Mouse (Mus musculus) macrophage (primary cell): Measurements from ENCODE around the gene Sorcs2. TPM values are rescaled to one million over a fixed set of nuclear protein-coding genes. Genes with fewer than 3 reads are reported as not detected.

Experiments used
- H3K27ac ChIP-seq: fragments of 350-480 bp; formaldehyde crosslinking; 2 replicates; pipeline ENCODE4 v1.9.0; 2021
- H3K36me3 ChIP-seq: fragments of 350-480 bp; formaldehyde crosslinking; 2 replicates; pipeline ENCODE4 v1.9.0; 2021; ENCODE audit errors: inconsistent target
- H3K4me3 ChIP-seq: fragments of 350-480 bp; formaldehyde crosslinking; 2 replicates; pipeline ENCODE4 v1.9.0; 2021; ENCODE audit errors: inconsistent target
- H3K79me2 ChIP-seq: fragments of 350-480 bp; formaldehyde crosslinking; 2 replicates; pipeline ENCODE4 v1.9.0; 2021; ENCODE audit errors: inconsistent target
- WGBS: methylation state at CpG from one replicate; pipeline ENCODE4 v1.1.7; 2026; ENCODE audit warnings: inconsistent platforms; ENCODE audit not compliant: missing documents; 5-methylcytosine and 5-hydroxymethylcytosine counted together
- polyA plus RNA-seq: library from polyadenylated mRNA; stranded (reverse); fragments of 250-400 nt; gene quantifications from 3 replicates; pipeline ENCODE4 v1.2.4, GENCODE M21; 2018; ENCODE audit warnings: inconsistent platforms

The Sorcs2 gene
- polyA plus RNA-seq, 1 experiment from 2014 or later: not detected

- H3K4me3 ChIP-seq: no peak overlapping the region
- WGBS: 95% methylated on average over 8 of the region's 8 CpGs
- no peaks in the 10 kb centered on the region for H3K36me3 ChIP-seq
- H3K27ac ChIP-seq: no peak overlapping the region
- no peaks in the 10 kb centered on the region for H3K79me2 ChIP-seq
Observed at GRCm38 (mm10) chr5:35988085-35988484, 409.9 kb downstream of the Sorcs2 start.

GRCm38 (mm10) chr5:35985611-35986010 is 412.3 kb downstream of the Sorcs2 start:
- 95% methylated on average over 8 of the region's 8 CpGs for WGBS
- H3K36me3 ChIP-seq: no peaks in the 10 kb centered on the region
- no peaks in the 10 kb centered on the region for H3K79me2 ChIP-seq

DNA sequence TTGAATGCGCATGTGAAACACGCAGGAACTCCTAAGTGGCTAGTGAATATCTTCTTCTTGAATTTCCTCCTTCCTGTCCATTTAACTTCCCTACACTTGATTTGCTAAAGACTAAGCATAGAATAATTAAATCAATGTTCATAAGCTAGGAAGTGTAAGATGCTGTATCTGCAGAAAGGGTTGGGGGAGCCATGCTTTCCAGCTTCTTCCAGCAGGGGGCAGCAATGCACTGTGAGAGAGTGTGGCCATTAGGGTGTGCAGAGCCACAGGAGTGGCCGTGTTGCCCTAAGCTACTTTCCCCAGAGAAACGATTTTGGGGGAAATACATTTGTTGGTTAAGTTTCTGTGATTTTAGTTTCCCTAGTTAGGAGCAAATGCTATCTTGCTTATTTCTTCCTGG is 416.0 kb downstream of the Sorcs2 start:
- Histone ChIP-seq H3K4me3 (no peak overlapping the region), H3K79me2 (no peaks in the 10 kb centered on the region), H3K27ac (no peak overlapping the region), H3K36me3 (no peaks in the 10 kb centered on the region)
- 42% methylated on average over 4 of the region's 4 CpGs for WGBS

More at GRCm38 (mm10) chr5:35985611-35986010, 412.3 kb downstream of the Sorcs2 start:
- no peak overlapping the region for H3K4me3 ChIP-seq
- H3K27ac ChIP-seq: no peak overlapping the region

DNA sequence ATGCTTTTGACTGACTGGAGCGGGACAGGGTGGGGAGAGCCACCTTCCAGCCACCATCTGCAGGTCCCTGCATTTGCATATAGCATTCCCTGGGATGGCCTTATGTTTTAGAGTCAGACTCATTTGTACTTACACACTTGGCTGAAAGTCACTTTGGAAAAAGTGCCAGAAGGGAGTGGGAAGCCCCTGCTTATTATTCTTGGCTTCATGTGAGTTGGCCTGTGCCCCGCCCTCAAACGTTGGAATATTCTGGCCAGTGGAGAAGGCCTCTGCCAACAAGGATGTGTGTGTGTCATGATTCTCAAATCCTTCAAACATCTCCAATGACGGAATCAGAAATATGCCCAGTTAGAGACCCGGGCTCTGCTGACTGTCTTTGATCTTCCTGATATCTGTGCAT is 416.6 kb downstream of the Sorcs2 start:
- Histone ChIP-seq H3K4me3 (no peak overlapping the region), H3K27ac (no peak overlapping the region), H3K79me2 (no peaks in the 10 kb centered on the region), H3K36me3 (no peaks in the 10 kb centered on the region)
- 96% methylated on average over 5 of the region's 5 CpGs for WGBS

- Histone ChIP-seq H3K27ac (no peak overlapping the region), H3K36me3 (no peaks in the 10 kb centered on the region), H3K4me3 (no peak overlapping the region), H3K79me2 (no peaks in the 10 kb centered on the region)
- WGBS: 98% methylated on average over 5 of the region's 5 CpGs
Observed at GRCm38 (mm10) chr5:35980542-35980941, 417.4 kb downstream of the Sorcs2 start.

DNA sequence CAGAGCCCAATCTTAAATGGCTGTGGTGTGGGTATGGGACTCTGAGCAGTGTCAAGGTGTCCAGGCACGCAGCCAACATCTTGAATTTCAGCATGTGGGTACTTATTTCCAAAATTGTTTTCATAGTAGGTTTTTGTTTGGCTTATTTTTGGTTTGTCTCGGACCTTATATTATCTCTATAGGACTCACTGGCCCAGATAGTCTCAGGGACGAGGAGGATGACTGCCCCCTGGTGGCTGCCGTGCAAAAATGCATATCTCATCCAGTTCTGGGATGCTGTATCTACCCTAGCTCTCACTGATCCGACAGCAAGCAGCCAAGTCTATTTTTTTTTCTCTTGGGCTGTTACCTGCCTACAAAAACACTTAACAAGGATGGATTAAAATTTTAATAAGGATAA is 422.3 kb downstream of the Sorcs2 start:
- Histone ChIP-seq H3K36me3 (no peaks in the 10 kb centered on the region), H3K4me3 (no peak overlapping the region), H3K79me2 (no peaks in the 10 kb centered on the region), H3K27ac (no peak overlapping the region)
- WGBS: 15% methylated on average over 5 of the region's 5 CpGs

DNA sequence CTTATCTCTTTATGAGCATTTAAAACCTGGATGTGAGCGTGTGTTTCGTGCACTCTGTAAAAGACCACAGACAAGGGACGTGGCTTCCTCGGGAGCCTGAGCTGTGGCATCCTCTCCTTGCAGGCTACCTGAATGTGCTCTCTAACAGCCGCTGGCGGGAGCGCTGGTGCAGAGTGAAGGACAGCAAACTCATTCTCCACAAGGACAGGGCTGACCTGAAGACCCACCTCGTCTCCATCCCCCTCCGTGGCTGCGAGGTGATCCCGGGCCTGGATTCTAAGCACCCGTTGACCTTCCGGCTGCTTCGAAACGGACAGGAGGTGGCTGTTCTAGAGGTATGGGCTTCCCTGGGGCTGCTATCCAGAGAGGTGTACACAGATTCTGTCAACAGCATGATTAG is 423.7 kb downstream of the Sorcs2 start:
- H3K4me3 ChIP-seq: no peak overlapping the region
- WGBS: 82% methylated on average over 15 of the region's 15 CpGs
- H3K79me2 ChIP-seq: no peaks in the 10 kb centered on the region
- H3K36me3 ChIP-seq: no peaks in the 10 kb centered on the region
- H3K27ac ChIP-seq: no peak overlapping the region

- Histone ChIP-seq H3K79me2 (no peaks in the 10 kb centered on the region), H3K36me3 (no peaks in the 10 kb centered on the region), H3K4me3 (no peak overlapping the region), H3K27ac (no peak overlapping the region)
- 20% methylated on average over 12 of the region's 12 CpGs for WGBS
Observed at GRCm38 (mm10) chr5:35973800-35974199, 424.1 kb downstream of the Sorcs2 start.

- no peaks in the 10 kb centered on the region for H3K79me2 ChIP-seq
Observed at GRCm38 (mm10) chr5:35972739-35973138, 425.2 kb downstream of the Sorcs2 start.

DNA sequence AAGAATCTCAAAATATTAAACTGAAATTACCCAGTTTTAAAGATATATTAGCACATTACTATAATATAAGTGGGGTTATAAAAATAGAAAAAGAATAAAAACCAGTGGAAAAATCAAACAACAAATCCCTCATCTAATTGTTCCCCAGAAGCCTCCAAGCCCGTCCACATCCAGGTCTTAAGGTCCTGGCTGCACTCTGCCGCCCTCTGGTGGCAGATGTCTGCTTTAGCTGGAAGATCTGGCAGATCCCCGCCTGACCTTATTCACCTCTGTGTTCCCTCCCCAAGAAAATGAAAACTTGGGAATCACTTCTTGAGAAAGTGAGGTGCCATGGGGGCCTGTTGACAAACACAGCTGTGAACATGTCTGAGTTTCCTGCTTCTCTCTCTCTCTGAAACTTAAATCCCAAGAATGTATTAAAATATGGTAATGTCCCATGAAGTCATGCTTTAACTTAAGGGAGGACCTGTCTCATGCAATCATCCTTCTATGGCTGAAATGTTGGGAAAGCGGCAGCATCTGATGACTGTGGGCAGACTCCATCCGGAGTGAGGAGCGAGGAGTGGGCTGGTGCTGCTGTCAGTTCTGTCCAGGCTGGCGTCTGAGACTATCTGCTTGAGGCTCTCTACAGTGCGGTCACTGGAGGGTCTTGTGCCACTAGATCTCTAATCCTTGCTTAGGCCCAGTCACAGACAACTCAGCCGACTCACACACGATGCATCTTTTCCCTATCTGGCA is 425.9 kb downstream of the Sorcs2 start:
- Histone ChIP-seq H3K36me3 (no peaks in the 10 kb centered on the region), H3K27ac (no peak overlapping the region), H3K79me2 (no peaks in the 10 kb centered on the region), H3K4me3 (no peak overlapping the region)
- 65% methylated on average over 10 of the region's 10 CpGs for WGBS

More at GRCm38 (mm10) chr5:35972739-35973138, 425.2 kb downstream of the Sorcs2 start:
- H3K27ac ChIP-seq: no peak overlapping the region
- no peaks in the 10 kb centered on the region for H3K36me3 ChIP-seq
- no peak overlapping the region for H3K4me3 ChIP-seq
- 91% methylated on average over 7 of the region's 7 CpGs for WGBS

DNA sequence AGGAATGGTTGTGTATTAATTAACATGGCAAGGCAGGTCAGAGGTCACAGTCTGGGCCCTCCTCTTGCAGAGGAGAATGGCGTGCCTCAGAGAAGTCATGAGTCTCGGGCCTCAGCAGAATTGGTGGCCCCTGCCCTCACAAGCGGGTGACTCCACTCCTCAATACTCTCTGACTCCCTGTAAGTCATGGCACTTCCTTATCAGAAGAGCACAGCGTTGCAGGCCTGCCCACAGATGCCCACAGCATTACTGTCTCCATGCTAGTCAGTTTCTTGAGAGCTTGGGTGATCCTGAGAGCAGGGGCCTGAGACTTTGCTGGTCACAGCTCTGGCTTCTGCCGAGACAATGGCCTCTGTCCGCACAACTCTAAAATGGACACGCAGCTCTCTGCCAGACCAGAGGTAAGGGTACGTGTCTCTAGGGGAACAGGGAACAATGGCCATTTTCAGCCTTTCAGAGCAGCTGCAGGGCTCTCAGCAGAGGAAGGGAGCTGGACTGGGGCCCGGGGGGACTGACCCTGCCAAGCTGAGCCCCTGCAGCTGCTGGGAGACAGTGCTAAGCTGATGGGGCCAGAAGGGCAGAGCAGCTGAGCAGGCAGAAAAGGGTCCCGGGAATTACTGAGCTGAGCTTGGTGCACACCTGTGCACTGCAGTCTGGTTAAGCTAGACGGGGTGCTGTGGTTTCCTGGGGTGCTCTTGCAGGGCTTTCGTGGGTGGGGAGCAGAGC is 427.4 kb downstream of the Sorcs2 start:
- no peaks in the 10 kb centered on the region for H3K79me2 ChIP-seq
- WGBS: 76% methylated on average over 12 of the region's 12 CpGs
- no peak overlapping the region for H3K4me3 ChIP-seq
- no peaks in the 10 kb centered on the region for H3K36me3 ChIP-seq
- H3K27ac ChIP-seq: no peak overlapping the region

DNA sequence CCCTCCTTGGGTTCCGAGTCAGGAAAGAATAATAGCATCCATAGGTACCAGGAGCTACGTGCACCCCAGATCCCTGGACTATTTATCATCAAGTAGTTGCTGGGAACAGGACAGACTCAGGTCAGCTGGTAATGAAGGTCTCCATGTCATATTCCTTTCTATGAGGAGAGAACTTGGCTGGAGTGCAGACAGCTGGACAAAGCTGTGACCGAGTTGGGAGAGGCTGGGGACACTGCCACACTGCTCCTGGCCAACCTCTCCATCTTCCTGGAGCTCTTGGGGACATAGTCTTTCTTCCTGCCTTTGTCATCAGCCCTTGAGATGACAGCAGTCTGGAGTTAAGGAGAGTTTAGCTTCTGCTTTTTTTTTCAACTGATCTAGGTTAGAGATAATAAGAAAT is 428.1 kb downstream of the Sorcs2 start:
- no peaks in the 10 kb centered on the region for H3K79me2 ChIP-seq
- no peak overlapping the region for H3K4me3 ChIP-seq
- no peaks in the 10 kb centered on the region for H3K36me3 ChIP-seq
- WGBS: 92% methylated on average over 3 of the region's 3 CpGs
- H3K27ac ChIP-seq: no peak overlapping the region

Other genes with a start within 250 kb of the Sorcs2 start
- gene Psapl1, start 194.1 kb downstream of the Sorcs2 start, polyA plus RNA-seq: not detected in 3 replicates
- 11.8 to 24.3 TPM (median 14.8 TPM) in 3 replicates for gene Grpel1, start 66.9 kb upstream of the Sorcs2 start, polyA plus RNA-seq
- 7.2 to 9.8 TPM (median 8.2 TPM) in 3 replicates for gene Tada2b, start 86.1 kb upstream of the Sorcs2 start, polyA plus RNA-seq
- gene Ccdc96, start 86.4 kb upstream of the Sorcs2 start, polyA plus RNA-seq: 0.07 to 0.21 TPM (median 0.14 TPM) in 3 replicates
- 22.5 to 38.4 TPM (median 36.0 TPM) in 3 replicates for gene Tbc1d14, start 195.1 kb upstream of the Sorcs2 start, polyA plus RNA-seq